Comparison of ENCODE assay signal across 14 mouse cellular contexts in genomic region chr10:94966789-94967188, GRCm38 (mm10).
"Had no signal": no experiment of that assay in that cellular context is flagged by ENCODE, and none has a peak within 500 bp of the region (broad histone marks: within the 10 kb centered on the region; RNA-seq: fewer than 3 reads in every experiment).

No protein-coding gene starts in this region.

- H3K9ac ChIP-seq: kidney, embryonic 15.5 days; liver, embryonic 13.5 days; midbrain, embryonic 12.5 days; midbrain, embryonic 15.5 days; neural tube, embryonic 13.5 days had no signal

- DNase-seq: kidney, adult 8-10 months; kidney, postnatal 10 days; kidney, postnatal 36 days; layer of hippocampus, postnatal 36 days; liver, embryonic 13.5 days; lung, adult 2 months; lung, postnatal 14 days; retina, postnatal 1 day; thymus, postnatal 25 days had no signal

- H3K9me3 ChIP-seq: midbrain, embryonic 15.5 days; neural tube, embryonic 13.5 days had no signal

- H3K27ac ChIP-seq: kidney, embryonic 15.5 days; left cerebral cortex, adult 2 months; liver, embryonic 13.5 days; midbrain, embryonic 12.5 days; midbrain, embryonic 15.5 days; neural tube, embryonic 13.5 days had no signal

- ATAC-seq: midbrain, embryonic 15.5 days had no signal

- H3K4me3 ChIP-seq: kidney, embryonic 15.5 days; left cerebral cortex, adult 2 months; liver, embryonic 13.5 days; midbrain, embryonic 12.5 days; midbrain, embryonic 15.5 days; neural tube, embryonic 13.5 days had no signal

- H3K27me3 ChIP-seq: kidney, embryonic 15.5 days; liver, embryonic 13.5 days; midbrain, embryonic 12.5 days; midbrain, embryonic 15.5 days; neural tube, embryonic 13.5 days had no signal

- H3K4me1 ChIP-seq: kidney, embryonic 15.5 days; midbrain, embryonic 12.5 days; midbrain, embryonic 15.5 days; neural tube, embryonic 13.5 days had no signal

- H3K36me3 ChIP-seq: kidney, embryonic 15.5 days; liver, embryonic 13.5 days; midbrain, embryonic 12.5 days; midbrain, embryonic 15.5 days; neural tube, embryonic 13.5 days had no signal
